Mouse (Mus musculus) stomach, postnatal 0 days (tissue): ENCODE measurements around the gene Magt1.

ENCODE experiments used
- CTCF ChIP-seq: IDR thresholded peaks from 2 replicates; pipeline ENCODE4 v1.5.1; 2016; ENCODE audit warnings: antibody characterized with exemption, low read depth, mild to moderate bottlenecking, moderate library complexity
- EP300 ChIP-seq: optimal IDR thresholded peaks from 2 replicates; pipeline ENCODE3; 2016; ENCODE audit warnings: antibody characterized with exemption

- TF ChIP-seq CTCF, result no peak
- TF ChIP-seq EP300, result no peak
These were observed 33.7 kb upstream of the Magt1 start for GRCm38 (mm10) chrX:106045455-106045854.
